Mouse (Mus musculus) 3134 (cell line): ENCODE data around the gene Car15.

Experiments used
- DNase-seq: peaks from one replicate; pipeline ENCODE4 v3.0.0-alpha.2; 2011; ENCODE audit warnings: low spot score; ENCODE audit not compliant: insufficient read length; ENCODE audit errors: extremely low read depth

Gene Car15

GRCm38 (mm10) chr16:17833681-17834399 lies 4.3 kb downstream of the Car15 start:
- no peak for DNase-seq

GRCm38 (mm10) chr16:17833321-17833680 lies 4.9 kb downstream of the Car15 start:
- no peak for DNase-seq

GRCm38 (mm10) chr16:17832821-17833220 lies 5.3 kb downstream of the Car15 start, which contains the start of gene B830017H08Rik:
Gene B830017H08Rik, plus strand, starts transcription at chr16:17833121.
- no peak for DNase-seq

- DNase-seq: no peak
These were observed 6.4 kb downstream of the Car15 start for GRCm38 (mm10) chr16:17831781-17832180.

- no peak for DNase-seq
These were observed 7.6 kb downstream of the Car15 start for GRCm38 (mm10) chr16:17830385-17831178.

DNA sequence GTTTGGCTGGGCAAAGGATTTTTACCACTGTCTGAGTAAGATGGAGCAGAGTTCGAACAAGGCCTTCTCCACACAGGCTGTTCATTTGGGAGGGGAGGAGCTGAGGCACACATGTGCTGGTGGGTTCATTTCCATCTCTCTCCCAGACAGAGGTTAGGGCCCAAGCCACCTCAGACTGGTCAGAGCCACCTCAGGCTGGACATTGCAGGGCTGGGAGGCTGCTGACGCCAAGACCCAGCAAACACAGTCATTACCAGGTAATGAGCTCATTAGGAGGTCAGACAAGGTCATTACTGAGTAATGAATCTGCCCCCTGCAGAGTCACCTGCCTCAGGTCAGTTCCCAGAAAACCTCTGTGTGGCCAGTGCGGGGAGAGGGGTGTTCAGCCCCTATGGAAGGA lies 9.3 kb downstream of the Car15 start:
- DNase-seq: no peak

- no peak for DNase-seq
These were observed 9.9 kb downstream of the Car15 start for GRCm38 (mm10) chr16:17828229-17828628.

- no peak for DNase-seq
These were observed 11.7 kb downstream of the Car15 start for GRCm38 (mm10) chr16:17826500-17826899.

- no peak for DNase-seq
These were observed 21.6 kb downstream of the Car15 start for GRCm38 (mm10) chr16:17816528-17816927.

GRCm38 (mm10) chr16:17815411-17816402 lies 22.5 kb downstream of the Car15 start:
- peak; percentile 71 for DNase-seq

DNA sequence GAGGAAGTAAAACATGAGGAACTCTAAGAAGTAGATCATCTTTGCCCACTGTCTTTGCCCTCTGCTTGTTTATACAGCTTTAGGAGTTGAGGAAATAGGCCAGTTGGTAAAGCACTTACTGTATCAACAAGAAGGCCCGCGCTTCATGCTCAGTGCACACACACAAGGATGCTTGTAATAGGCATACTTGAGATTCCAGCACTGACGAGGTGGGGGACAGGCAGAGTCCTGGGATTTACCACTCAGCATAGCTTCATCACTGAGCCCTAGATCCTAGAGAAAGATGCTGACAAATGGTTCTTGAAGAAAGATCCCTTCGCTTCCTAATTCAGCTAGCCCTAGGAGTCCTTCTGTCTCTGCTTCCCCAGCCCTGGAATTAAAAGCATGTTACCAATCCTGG lies 25.0 kb downstream of the Car15 start:
- no peak for DNase-seq

GRCm38 (mm10) chr16:17812120-17812519 lies 26.0 kb downstream of the Car15 start:
- no peak for DNase-seq

DNA sequence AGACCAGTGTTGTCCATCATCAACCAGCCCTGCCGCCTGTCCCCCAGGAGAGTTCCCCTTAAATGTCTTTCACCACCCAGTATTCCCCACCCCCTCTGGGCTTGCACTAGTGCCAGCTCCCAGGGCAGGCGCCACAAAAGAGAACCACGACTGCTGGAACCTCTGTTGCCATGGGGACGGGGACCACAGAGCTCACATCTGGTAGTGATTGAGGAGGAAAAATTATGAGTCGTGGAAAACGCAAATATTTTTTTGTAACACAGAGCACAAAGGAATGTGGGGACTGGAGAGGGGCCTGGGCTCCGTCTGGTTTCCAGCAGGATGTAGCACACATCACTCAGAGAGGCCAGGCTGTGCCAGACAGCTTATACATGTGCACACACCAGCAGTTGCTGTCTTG lies 28.5 kb downstream of the Car15 start:
- peak; percentile 92 for DNase-seq

DNA sequence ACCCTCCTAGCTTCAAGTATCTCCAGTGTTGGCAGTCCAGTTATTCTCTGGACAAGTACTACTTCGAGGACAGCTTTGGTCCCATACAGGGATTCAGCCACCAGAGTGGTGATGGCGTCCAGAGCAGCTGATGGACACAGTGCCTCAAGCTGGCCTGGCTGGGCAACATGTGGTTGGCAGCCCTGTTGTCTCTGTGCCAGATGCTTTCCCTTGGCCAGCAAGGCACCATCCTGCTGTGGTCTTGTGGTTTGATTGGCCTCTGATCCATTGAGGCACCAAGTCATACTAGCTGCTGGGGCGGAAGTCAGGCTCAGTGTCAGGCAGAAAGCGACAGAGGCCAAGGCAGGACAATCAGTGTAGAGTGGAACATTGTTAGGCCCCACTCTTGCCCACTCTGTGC lies 29.0 kb downstream of the Car15 start:
- peak; percentile 90 for DNase-seq

DNA sequence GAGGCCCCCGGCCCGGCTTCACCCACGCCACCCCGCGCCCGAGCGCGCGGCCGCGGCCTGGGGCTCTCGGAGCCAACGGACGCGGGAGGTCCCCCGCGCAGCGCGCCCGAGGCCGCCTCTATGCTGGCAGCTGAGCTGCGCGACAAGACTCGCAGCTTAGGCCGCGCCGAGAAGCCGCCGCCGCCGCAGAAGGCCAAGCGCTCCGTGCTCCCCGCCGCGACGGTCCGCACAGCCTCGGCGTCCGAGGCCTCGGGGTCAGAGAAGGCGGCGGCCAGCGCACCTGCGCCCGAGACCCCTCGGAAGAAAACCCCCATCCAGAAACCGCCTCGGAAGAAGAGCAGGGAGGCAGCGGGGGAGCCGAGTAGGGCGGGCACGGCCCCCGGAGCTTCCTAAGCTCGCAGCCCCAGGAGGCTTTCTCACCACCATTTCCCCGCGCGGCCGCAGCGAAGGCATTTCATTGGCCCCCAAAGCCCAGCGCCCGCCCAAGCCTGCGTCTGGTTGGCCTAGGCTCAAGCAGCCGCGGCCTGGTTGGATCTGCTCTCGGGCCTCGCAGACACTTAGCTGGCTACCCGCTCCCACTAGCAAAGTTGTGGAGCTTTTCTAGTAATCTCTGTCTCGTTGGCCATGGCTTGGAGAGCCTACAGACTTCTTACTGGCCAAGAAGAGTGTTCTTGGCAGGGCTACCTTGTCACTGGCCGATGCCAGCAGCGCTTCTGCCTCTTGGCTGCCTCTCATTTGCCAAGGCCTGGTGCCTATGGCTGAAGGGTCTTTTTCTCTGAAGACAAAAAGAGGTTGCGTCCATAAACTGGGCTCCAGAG lies 30.8 kb downstream of the Car15 start:
- DNase-seq: no peak

DNA sequence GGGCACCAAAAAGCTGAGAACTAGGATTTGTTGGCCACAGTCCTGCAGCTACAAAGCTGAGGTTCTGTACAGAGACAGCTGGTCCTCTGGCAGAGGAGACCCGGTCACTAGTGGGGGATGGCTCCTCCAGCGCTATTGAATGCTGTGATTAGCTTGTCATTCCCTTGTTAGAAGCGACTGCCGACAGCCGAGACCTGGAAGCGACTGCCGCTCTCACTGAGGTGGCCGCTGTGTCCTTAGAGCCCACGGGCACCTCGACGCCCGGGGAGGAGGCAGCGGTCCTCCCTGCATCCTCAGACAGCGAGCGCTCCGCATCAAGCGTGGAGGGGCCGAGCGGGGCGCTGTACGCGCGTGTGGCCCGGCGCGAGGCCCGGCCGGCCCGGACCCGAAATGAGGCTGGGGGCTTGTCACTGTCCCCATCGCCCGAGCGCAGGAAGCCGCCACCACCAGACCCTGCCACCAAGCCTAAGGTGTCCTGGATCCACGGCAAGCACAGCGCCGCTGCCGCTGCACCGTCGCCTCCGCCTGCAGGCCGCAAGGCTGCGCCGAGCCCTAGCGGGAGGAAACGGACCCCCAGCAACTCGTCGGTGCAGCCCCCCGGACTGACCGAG lies 31.5 kb downstream of the Car15 start:
- DNase-seq: no peak

- no peak for DNase-seq
These were observed 33.2 kb downstream of the Car15 start for GRCm38 (mm10) chr16:17804982-17805381.

- no peak for DNase-seq
These were observed 33.7 kb downstream of the Car15 start for GRCm38 (mm10) chr16:17804449-17804912.

- no peak for DNase-seq
These were observed 34.3 kb downstream of the Car15 start for GRCm38 (mm10) chr16:17803675-17804448.
